Mouse (Mus musculus) G1E (cell line): ENCODE results near the gene Kif18b.

Source experiments
- CTCF ChIP-seq: IDR thresholded peaks from 2 replicates; pipeline ENCODE4 v1.5.1; 2012; ENCODE audit warnings: low read depth, low read length, inconsistent platforms, mixed read lengths
- GATA1 ChIP-seq: IDR thresholded peaks from 2 replicates; pipeline ENCODE4 v1.6.1; 2012; ENCODE audit warnings: borderline replicate concordance, low read length, inconsistent platforms, mixed read lengths
- TAL1 ChIP-seq: conservative IDR thresholded peaks from 2 replicates; pipeline ENCODE4 v1.6.1; 2012; ENCODE audit warnings: low read depth, low read length, inconsistent platforms, mixed read lengths

GRCm38 (mm10) chr11:102858951-102859350, 66.0 kb downstream of the Kif18b start:
- TF ChIP-seq TAL1 (no peak), CTCF (no peak), GATA1 (no peak)
